Mouse (Mus musculus): ENCODE results near the gene Sult2b1. TPM values are rescaled to one million over a fixed set of nuclear protein-coding genes. Genes with fewer than 3 reads are reported as not detected.
A peak's percentile ranks its signal among the peaks of the same experiment; 100 is the strongest.

Gene Sult2b1
- polyA plus RNA-seq, 1 experiment = 8.8 TPM

DNA sequence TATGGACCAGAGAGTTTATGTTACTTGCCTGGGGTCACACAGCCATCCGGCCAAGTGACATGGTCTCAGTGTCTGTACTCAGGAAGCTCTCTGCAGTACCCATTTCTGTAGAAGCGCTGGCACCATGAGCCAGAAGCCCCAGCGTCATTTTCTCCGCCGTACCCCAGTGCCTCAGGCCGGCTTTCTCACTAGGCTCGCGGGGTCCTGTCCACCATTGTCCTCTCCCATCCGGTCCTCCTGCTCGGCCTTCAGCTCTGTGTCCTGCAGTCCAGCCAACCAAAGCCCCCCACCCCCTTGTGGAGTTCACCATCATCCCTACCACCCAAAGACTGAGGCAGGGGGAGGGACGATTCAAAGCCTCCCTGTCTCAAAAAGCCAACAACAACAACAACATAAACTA lies 82.9 kb downstream of the Sult2b1 start:
- no peak for TF ChIP-seq CTCF (IDR thresholded peaks at IDR 0.05; ENCODE audit: control insufficient read depth, insufficient read depth, insufficient replicate concordance, low read depth, low read length)
- TF ChIP-seq POLR2A (IDR thresholded peaks at IDR 0.05; ENCODE audit: control insufficient read depth, low read depth, low read length) = no peak
- Histone ChIP-seq H3K4me3 (ENCODE audit: control insufficient read depth, low read depth, low read length) (no peak overlapping the region), H3K4me1 (ENCODE audit: control insufficient read depth, insufficient read depth, low read length) (peaks cover 41% of the 10 kb centered on the region), H3K36me3 (ENCODE audit: control insufficient read depth, insufficient read depth, low read length) (no peaks in the 10 kb centered on the region), H3K27ac (ENCODE audit: control insufficient read depth, insufficient read depth, low read depth, low read length) (no peak overlapping the region), H3K27me3 (ENCODE audit: control insufficient read depth, insufficient read depth, low read length) (no peaks in the 10 kb centered on the region; the same call in 1 of the 2 replicates)

- Histone ChIP-seq H3K27ac (ENCODE audit: control insufficient read depth, insufficient read depth, low read depth, low read length) (no peak overlapping the region), H3K4me1 (ENCODE audit: control insufficient read depth, insufficient read depth, low read length) (peaks cover 37% of the 10 kb centered on the region), H3K4me3 (ENCODE audit: control insufficient read depth, low read depth, low read length) (no peak overlapping the region; the same call in 1 of the 2 replicates), H3K27me3 (ENCODE audit: control insufficient read depth, insufficient read depth, low read length) (no peaks in the 10 kb centered on the region; the same call in 1 of the 2 replicates), H3K36me3 (ENCODE audit: control insufficient read depth, insufficient read depth, low read length) (no peaks in the 10 kb centered on the region)
- TF ChIP-seq POLR2A (IDR thresholded peaks at IDR 0.05; ENCODE audit: control insufficient read depth, low read depth, low read length) = no peak
- TF ChIP-seq CTCF (IDR thresholded peaks at IDR 0.05; ENCODE audit: control insufficient read depth, insufficient read depth, insufficient replicate concordance, low read depth, low read length) = no peak
These were observed 83.4 kb downstream of the Sult2b1 start for GRCm38 (mm10) chr7:45701072-45701471.

DNA sequence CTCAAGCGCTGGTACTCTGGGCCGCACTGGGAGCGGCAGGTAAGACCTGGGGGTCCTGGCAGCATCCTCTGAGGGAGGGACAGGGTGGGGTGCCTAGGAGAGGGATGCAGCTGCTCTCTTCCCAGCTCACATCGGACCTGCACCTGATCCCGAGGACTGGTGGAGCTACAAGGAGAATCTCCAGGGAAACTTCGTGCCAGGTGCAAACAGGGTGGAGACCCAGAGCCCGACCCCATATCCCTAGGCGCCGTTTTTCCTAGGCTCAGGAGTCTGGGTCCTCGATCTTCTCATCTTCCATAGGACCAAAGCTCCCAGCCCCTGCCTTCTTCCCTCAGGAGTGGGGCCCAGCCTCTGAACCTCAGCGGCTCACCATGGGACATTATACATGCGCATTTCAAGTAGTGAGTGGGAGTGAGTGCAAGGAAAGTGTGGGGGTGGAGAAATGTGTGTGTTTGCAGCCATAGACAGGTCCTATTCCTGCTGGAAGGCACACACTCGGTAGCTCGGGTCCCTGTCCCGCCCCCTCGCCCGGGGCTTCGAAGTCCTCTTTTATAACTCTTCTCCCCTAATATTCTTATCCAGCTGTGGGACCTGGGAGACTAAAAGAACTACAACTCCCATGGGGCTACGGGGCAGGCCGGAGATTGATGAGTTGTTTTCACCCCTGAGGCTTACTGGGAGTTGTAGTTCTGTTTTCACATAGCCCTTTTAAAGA lies 84.0 kb downstream of the Sult2b1 start:
- TF ChIP-seq CTCF (IDR thresholded peaks at IDR 0.05; ENCODE audit: control insufficient read depth, insufficient read depth, insufficient replicate concordance, low read depth, low read length) = no peak
- no peak for TF ChIP-seq POLR2A (IDR thresholded peaks at IDR 0.05; ENCODE audit: control insufficient read depth, low read depth, low read length)
- Histone ChIP-seq H3K4me3 (ENCODE audit: control insufficient read depth, low read depth, low read length) (peak overlapping the region; percentile 42), H3K27ac (ENCODE audit: control insufficient read depth, insufficient read depth, low read depth, low read length) (no peak overlapping the region), H3K36me3 (ENCODE audit: control insufficient read depth, insufficient read depth, low read length) (no peaks in the 10 kb centered on the region), H3K4me1 (ENCODE audit: control insufficient read depth, insufficient read depth, low read length) (peaks cover 32% of the 10 kb centered on the region), H3K27me3 (ENCODE audit: control insufficient read depth, insufficient read depth, low read length) (no peaks in the 10 kb centered on the region; the same call in 1 of the 2 replicates)

- H3K4me3 ChIP-seq (ENCODE audit: control insufficient read depth, low read depth, low read length) = peak within 1 kb of the TSS; percentile 42
- H3K36me3 ChIP-seq (ENCODE audit: control insufficient read depth, insufficient read depth, low read length) = no peaks in the 10 kb centered on the region
- no peak for TF ChIP-seq POLR2A (IDR thresholded peaks at IDR 0.05; ENCODE audit: control insufficient read depth, low read depth, low read length)
- no peak for TF ChIP-seq CTCF (IDR thresholded peaks at IDR 0.05; ENCODE audit: control insufficient read depth, insufficient read depth, insufficient replicate concordance, low read depth, low read length)
- H3K27ac ChIP-seq (ENCODE audit: control insufficient read depth, insufficient read depth, low read depth, low read length) = no peak within 1 kb of the TSS
- H3K4me1 ChIP-seq (ENCODE audit: control insufficient read depth, insufficient read depth, low read length) = peaks cover 25% of the 10 kb centered on the region
- H3K27me3 ChIP-seq (ENCODE audit: control insufficient read depth, insufficient read depth, low read length) = no peaks in the 10 kb centered on the region; the same call in 1 of the 2 replicates
These were observed 84.8 kb downstream of the Sult2b1 start, which contains the start of gene Car11 for GRCm38 (mm10) chr7:45699523-45700141. TSS of gene Car11 (plus strand) at chr7:45699843.

DNA sequence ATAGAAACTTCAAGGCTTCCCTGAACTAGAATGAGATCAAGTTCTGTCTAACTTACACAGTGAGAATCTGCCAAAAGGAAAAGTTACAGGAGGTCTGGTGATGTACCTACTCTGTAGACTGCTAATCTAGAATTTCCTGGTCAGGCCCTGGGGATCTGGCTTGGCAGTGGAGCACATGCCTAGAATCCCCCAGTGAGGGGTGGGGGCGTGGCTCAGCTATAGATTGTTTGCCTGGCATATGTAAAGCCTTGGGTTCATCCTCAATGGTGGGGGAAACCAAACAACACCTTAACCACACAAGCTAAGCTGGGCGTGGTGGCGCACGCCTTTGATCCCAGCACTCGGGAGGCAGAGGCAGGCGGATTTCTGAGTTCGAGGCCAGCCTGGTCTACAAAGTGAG lies 86.6 kb downstream of the Sult2b1 start:
- H3K27me3 ChIP-seq (ENCODE audit: control insufficient read depth, insufficient read depth, low read length) = no peaks in the 10 kb centered on the region; the same call in 1 of the 2 replicates
- TF ChIP-seq CTCF (IDR thresholded peaks at IDR 0.05; ENCODE audit: control insufficient read depth, insufficient read depth, insufficient replicate concordance, low read depth, low read length) (no peak), POLR2A (IDR thresholded peaks at IDR 0.05; ENCODE audit: control insufficient read depth, low read depth, low read length) (no peak)

GRCm38 (mm10) chr7:45695098-45695497 lies 89.4 kb downstream of the Sult2b1 start:
- TF ChIP-seq CTCF (IDR thresholded peaks at IDR 0.05; ENCODE audit: control insufficient read depth, insufficient read depth, insufficient replicate concordance, low read depth, low read length) (no peak), POLR2A (IDR thresholded peaks at IDR 0.05; ENCODE audit: control insufficient read depth, low read depth, low read length) (no peak)
- H3K4me3 ChIP-seq (ENCODE audit: control insufficient read depth, low read depth, low read length) = peak overlapping the region; percentile 98
- H3K27ac ChIP-seq (ENCODE audit: control insufficient read depth, insufficient read depth, low read depth, low read length) = peak overlapping the region; percentile 2; the same call in 1 of the 2 replicates
- no peaks in the 10 kb centered on the region for H3K36me3 ChIP-seq (ENCODE audit: control insufficient read depth, insufficient read depth, low read length)
- H3K27me3 ChIP-seq (ENCODE audit: control insufficient read depth, insufficient read depth, low read length) = no peaks in the 10 kb centered on the region
- H3K4me1 ChIP-seq (ENCODE audit: control insufficient read depth, insufficient read depth, low read length) = peaks cover 15% of the 10 kb centered on the region

More for the DNA sequence above, 86.6 kb downstream of the Sult2b1 start:
- Histone ChIP-seq H3K4me3 (ENCODE audit: control insufficient read depth, low read depth, low read length) (no peak overlapping the region), H3K4me1 (ENCODE audit: control insufficient read depth, insufficient read depth, low read length) (peaks cover 21% of the 10 kb centered on the region), H3K36me3 (ENCODE audit: control insufficient read depth, insufficient read depth, low read length) (no peaks in the 10 kb centered on the region), H3K27ac (ENCODE audit: control insufficient read depth, insufficient read depth, low read depth, low read length) (no peak overlapping the region)

DNA sequence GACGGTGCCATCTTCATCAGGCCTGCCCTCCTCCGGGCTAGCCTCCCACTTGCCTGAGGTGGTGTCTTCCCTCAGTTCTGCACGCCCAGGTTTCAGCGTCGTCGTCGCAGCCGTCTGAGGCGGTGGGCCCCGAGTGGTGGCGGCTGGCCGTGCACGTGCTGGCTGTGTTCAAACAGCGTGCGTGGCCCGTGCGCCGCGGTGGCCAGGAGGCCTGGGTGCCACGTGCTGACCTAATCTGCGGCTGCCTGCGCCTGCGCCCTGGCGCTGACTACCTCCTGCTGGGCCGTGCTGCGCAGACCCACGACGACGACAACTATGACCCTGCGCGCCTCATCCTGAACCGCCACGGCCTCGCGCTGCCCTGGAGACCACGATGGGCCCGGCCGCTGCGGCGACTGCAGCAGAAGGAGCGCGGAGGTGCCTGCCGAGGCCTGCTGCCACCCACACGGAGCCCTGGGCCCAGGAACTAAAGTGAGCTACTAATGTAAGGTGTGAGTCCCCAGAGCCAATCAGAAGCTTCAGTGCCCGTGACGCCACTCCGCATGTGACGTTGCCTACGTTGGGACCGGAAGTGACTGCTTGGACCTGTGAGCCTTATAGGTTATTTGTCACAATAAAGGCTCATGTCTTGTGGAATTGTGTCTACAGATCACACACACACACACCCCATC lies 90.4 kb downstream of the Sult2b1 start, which contains the start of gene Sec1:
Gene Sec1 (minus strand): TSS at position 482 of the 671 bp plus-strand sequence.
- peak within 1 kb of the TSS; percentile 98 for H3K4me3 ChIP-seq (ENCODE audit: control insufficient read depth, low read depth, low read length)
- H3K27ac ChIP-seq (ENCODE audit: control insufficient read depth, insufficient read depth, low read depth, low read length) = peak within 1 kb of the TSS; percentile 82

More for the DNA sequence above, 90.4 kb downstream of the Sult2b1 start, which contains the start of gene Sec1:
- H3K36me3 ChIP-seq (ENCODE audit: control insufficient read depth, insufficient read depth, low read length) = no peaks in the 10 kb centered on the region
- peaks cover 7% of the 10 kb centered on the region for H3K4me1 ChIP-seq (ENCODE audit: control insufficient read depth, insufficient read depth, low read length)
- no peak for TF ChIP-seq CTCF (IDR thresholded peaks at IDR 0.05; ENCODE audit: control insufficient read depth, insufficient read depth, insufficient replicate concordance, low read depth, low read length)
- peak; percentile 79 for TF ChIP-seq POLR2A (IDR thresholded peaks at IDR 0.05; ENCODE audit: control insufficient read depth, low read depth, low read length)
- no peaks in the 10 kb centered on the region for H3K27me3 ChIP-seq (ENCODE audit: control insufficient read depth, insufficient read depth, low read length)
